15 mouse cellular contexts compared by ENCODE assay signal in genomic region chr4:101157476-101157875, GRCm38 (mm10).
"Had no signal": no experiment of that assay in that cellular context is flagged by ENCODE, and none has a peak within 500 bp of the region (broad histone marks: within the 10 kb centered on the region; RNA-seq: fewer than 3 reads in every experiment).

No protein-coding gene starts in this region.

- H3K27me3 ChIP-seq: intestine, embryonic 15.5 days; liver, embryonic 13.5 days; midbrain, embryonic 12.5 days; midbrain, embryonic 15.5 days; neural tube, embryonic 12.5 days; neural tube, embryonic 15.5 days; stomach, embryonic 15.5 days had no signal

- H3K9ac ChIP-seq: intestine, embryonic 15.5 days; liver, embryonic 13.5 days; lung, embryonic 14.5 days; midbrain, embryonic 12.5 days; midbrain, embryonic 15.5 days; neural tube, embryonic 12.5 days; neural tube, embryonic 15.5 days; stomach, embryonic 15.5 days had no signal

- H3K27ac ChIP-seq: intestine, embryonic 15.5 days; kidney, postnatal 0 days; liver, embryonic 13.5 days; macrophage; midbrain, embryonic 12.5 days; midbrain, embryonic 15.5 days; neural tube, embryonic 12.5 days; neural tube, embryonic 15.5 days; stomach, embryonic 15.5 days had no signal

- DNase-seq: liver, embryonic 13.5 days; lung, embryonic 14.5 days; retina, postnatal 1 day; right cerebral cortex, postnatal 25 days; spleen, adult 18-20 months; thymus, postnatal 25 days had no signal

- ATAC-seq: intestine, embryonic 15.5 days; lung, postnatal 0 days; midbrain, embryonic 15.5 days had no signal

- H3K9me3 ChIP-seq: intestine, embryonic 15.5 days; liver, embryonic 13.5 days; midbrain, embryonic 12.5 days; midbrain, embryonic 15.5 days; neural tube, embryonic 12.5 days; neural tube, embryonic 15.5 days; stomach, embryonic 15.5 days had no signal

- H3K4me1 ChIP-seq: intestine, embryonic 15.5 days; midbrain, embryonic 12.5 days; midbrain, embryonic 15.5 days; neural tube, embryonic 12.5 days; neural tube, embryonic 15.5 days; stomach, embryonic 15.5 days had no signal

- H3K4me2 ChIP-seq: intestine, embryonic 15.5 days; liver, embryonic 13.5 days; lung, embryonic 14.5 days; midbrain, embryonic 12.5 days; midbrain, embryonic 15.5 days; neural tube, embryonic 12.5 days; neural tube, embryonic 15.5 days; stomach, embryonic 15.5 days had no signal

- H3K4me3 ChIP-seq: intestine, embryonic 15.5 days; liver, embryonic 13.5 days; midbrain, embryonic 12.5 days; midbrain, embryonic 15.5 days; neural tube, embryonic 12.5 days; neural tube, embryonic 15.5 days; stomach, embryonic 15.5 days had no signal
